ENCODE assay signal across 24 mouse cellular contexts in genomic region chr9:50924454-50924853, GRCm38 (mm10).
DNase-seq lines count a peak whose midpoint lies in the region; ATAC-seq lines count a peak whose summit lies in the region.
"Had no signal": no experiment of that assay in that cellular context is flagged by ENCODE, and none has a peak within 500 bp of the region (broad histone marks: within the 10 kb centered on the region; RNA-seq: fewer than 3 reads in every experiment).

No protein-coding gene starts in this region.

- no peak overlapping the region for H3K9ac ChIP-seq in intestine, embryonic 16.5 days (ENCODE audit: low read depth, low read length)
- H3K9ac ChIP-seq in liver, embryonic 16.5 days (ENCODE audit: low read depth, low read length): peak overlapping the region; percentile 21; the same call in 1 of the 2 replicates
- no peak overlapping the region for H3K9ac ChIP-seq in hindbrain, embryonic 11.5 days (ENCODE audit: low read depth, low read length)
- H3K9ac ChIP-seq: heart, embryonic 13.5 days; hindbrain, embryonic 15.5 days; limb, embryonic 12.5 days; lung, embryonic 14.5 days had no signal

- H3K9me3 ChIP-seq in intestine, embryonic 16.5 days (ENCODE audit: control insufficient read depth, low read length): no peaks in the 10 kb centered on the region
- no peaks in the 10 kb centered on the region for H3K9me3 ChIP-seq in liver, embryonic 16.5 days (replicated peaks; ENCODE audit: control insufficient read depth, low read length)
- H3K9me3 ChIP-seq in hindbrain, embryonic 11.5 days (ENCODE audit: control insufficient read depth, low read length): no peaks in the 10 kb centered on the region
- H3K9me3 ChIP-seq: embryonic facial prominence, embryonic 10.5 days; heart, embryonic 13.5 days; hindbrain, embryonic 15.5 days; limb, embryonic 12.5 days; midbrain, embryonic 10.5 days had no signal

- H3K4me3 ChIP-seq in intestine, embryonic 16.5 days (ENCODE audit: low read length): no peak overlapping the region
- H3K4me3 ChIP-seq in liver, embryonic 16.5 days (ENCODE audit: low read depth, low read length): no peak overlapping the region
- H3K4me3 ChIP-seq in hindbrain, embryonic 11.5 days (ENCODE audit: low read depth, low read length): no peak overlapping the region
- H3K4me3 ChIP-seq: embryonic facial prominence, embryonic 10.5 days; heart, embryonic 13.5 days; hindbrain, embryonic 15.5 days; limb, embryonic 12.5 days; midbrain, embryonic 10.5 days had no signal

- ATAC-seq in intestine, embryonic 16.5 days: peak; percentile 65
- ATAC-seq in liver, embryonic 16.5 days (ENCODE audit: low read depth): peak; percentile 79
- ATAC-seq in hindbrain, embryonic 11.5 days (ENCODE audit: low FRiP score): no peak
- ATAC-seq: forebrain, embryonic 14.5 days had no signal

- 0 out of 2 replicates have a peak, but pooled peaks cover 4% of the 10 kb centered on the region for H3K4me1 ChIP-seq in intestine, embryonic 16.5 days (ENCODE audit: control insufficient read depth, insufficient read depth, low read length)
- H3K4me1 ChIP-seq in liver, embryonic 16.5 days (ENCODE audit: control insufficient read depth, low read depth, low read length): peaks cover 54% of the 10 kb centered on the region
- H3K4me1 ChIP-seq in hindbrain, embryonic 11.5 days (replicated peaks; ENCODE audit: control insufficient read depth, insufficient read depth, low read length): no peaks in the 10 kb centered on the region
- H3K4me1 ChIP-seq: embryonic facial prominence, embryonic 10.5 days; hindbrain, embryonic 15.5 days; midbrain, embryonic 10.5 days had no signal

- DNase-seq in 416B (ENCODE audit: low read depth): peak; percentile 33
- DNase-seq in c-Kit-positive CD71-positive TER-119-negative erythroid progenitor cells, embryonic 14.5 days (ENCODE audit: low read depth): peak; percentile 73
- DNase-seq in cerebellum, adult 11 months: no peak
- no peak for DNase-seq in hindbrain, embryonic 11.5 days (ENCODE audit: low spot score)
- DNase-seq in neural tube, embryonic 10.5 days (ENCODE audit: extremely low spot score, low spot score): no peak
- DNase-seq in embryo, embryonic 10.5 days (ENCODE audit: low spot score): no peak
- DNase-seq: adrenal gland, adult 2 months; cerebellum, adult 18-20 months; cerebellum, postnatal 25 days; gastrocnemius, postnatal 10 days; heart, adult 18-20 months; kidney, postnatal 36 days; layer of hippocampus, adult 9-11 months; lung, embryonic 14.5 days; lung, postnatal 36 days; thymus, adult 2 months had no signal

- H3K27ac ChIP-seq in intestine, embryonic 16.5 days (ENCODE audit: low read length): no peak overlapping the region
- H3K27ac ChIP-seq in liver, embryonic 16.5 days (ENCODE audit: low read length): peak overlapping the region; percentile 94
- no peak overlapping the region for H3K27ac ChIP-seq in hindbrain, embryonic 11.5 days (ENCODE audit: low read depth, low read length)
- H3K27ac ChIP-seq: embryonic facial prominence, embryonic 10.5 days; heart, embryonic 13.5 days; hindbrain, embryonic 15.5 days; limb, embryonic 12.5 days; midbrain, embryonic 10.5 days had no signal

- H3K27me3 ChIP-seq in intestine, embryonic 16.5 days (replicated peaks; ENCODE audit: control insufficient read depth, insufficient read depth, low read length): no peaks in the 10 kb centered on the region
- no peaks in the 10 kb centered on the region for H3K27me3 ChIP-seq in liver, embryonic 16.5 days (ENCODE audit: control insufficient read depth, insufficient read depth, low read depth, low read length)
- H3K27me3 ChIP-seq in hindbrain, embryonic 11.5 days (ENCODE audit: control insufficient read depth, insufficient read depth, low read length): no peaks in the 10 kb centered on the region
- H3K27me3 ChIP-seq: heart, embryonic 13.5 days; hindbrain, embryonic 15.5 days; limb, embryonic 12.5 days had no signal

- no peaks in the 10 kb centered on the region for H3K36me3 ChIP-seq in intestine, embryonic 16.5 days (ENCODE audit: control insufficient read depth, insufficient read depth, low read length)
- H3K36me3 ChIP-seq in liver, embryonic 16.5 days (ENCODE audit: control insufficient read depth, insufficient read depth): peaks cover 3% of the 10 kb centered on the region; the same call in 1 of the 2 replicates
- no peaks in the 10 kb centered on the region for H3K36me3 ChIP-seq in hindbrain, embryonic 11.5 days (ENCODE audit: control insufficient read depth, insufficient read depth, low read length)

- H3K4me2 ChIP-seq in intestine, embryonic 16.5 days (ENCODE audit: low read depth, low read length): no peak overlapping the region
- H3K4me2 ChIP-seq in liver, embryonic 16.5 days (ENCODE audit: low read depth, low read length): peak overlapping the region; percentile 52
- no peak overlapping the region for H3K4me2 ChIP-seq in hindbrain, embryonic 11.5 days (replicated peaks; ENCODE audit: low read depth, low read length)
- H3K4me2 ChIP-seq: heart, embryonic 13.5 days; hindbrain, embryonic 15.5 days; limb, embryonic 12.5 days; lung, embryonic 14.5 days had no signal

Comparison
In these comparisons a context has a peak if more than half of its experiments do, and no peak if none do; other contexts are left out.
1. DNase-seq: peak in 416B (single experiment) and c-Kit-positive CD71-positive TER-119-negative erythroid progenitor cells, embryonic 14.5 days (single experiment); none in cerebellum, adult 11 months (single experiment), hindbrain, embryonic 11.5 days (single experiment), neural tube, embryonic 10.5 days (single experiment) and embryo, embryonic 10.5 days (single experiment).